Mouse (Mus musculus) heart, adult 8-10 months (tissue): ENCODE measurements around the gene Slc12a9. TPM values are rescaled to one million over a fixed set of nuclear protein-coding genes. Genes with fewer than 3 reads are reported as not detected.

ENCODE experiments used
- DNase-seq: peaks from one replicate; pipeline ENCODE4 v3.0.0; 2022; ENCODE audit warnings: low spot score
- total RNA-seq, 4 experiments: library from RNA; stranded (reverse); gene quantifications; 2 replicates each; pipeline ENCODE4 v1.2.4; 2022

Slc12a9 gene
- total RNA-seq, 4 experiments from 2014 or later: 1.3 to 2.1 (median 2.0) TPM

DNA sequence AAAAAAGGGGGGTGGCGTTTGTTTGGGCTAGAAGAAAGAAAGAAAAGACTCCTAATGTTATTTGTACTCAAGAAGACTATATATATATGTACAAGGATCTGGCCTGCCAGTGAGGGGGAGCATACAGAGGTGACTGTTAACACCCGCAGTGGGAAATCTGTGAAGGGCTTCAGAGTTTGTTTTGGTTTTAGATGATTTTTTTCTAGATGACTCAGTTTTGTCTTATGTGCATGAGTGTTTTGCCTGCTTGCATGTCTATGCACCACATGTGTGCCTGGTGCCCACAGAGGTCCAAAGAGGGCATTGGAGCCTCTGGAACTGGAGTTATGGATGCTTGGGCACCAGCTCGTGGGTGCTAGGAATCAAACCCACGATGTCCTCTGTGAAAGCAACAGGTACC is 13.6 kb upstream of the Slc12a9 start:
- no peak for DNase-seq

DNA sequence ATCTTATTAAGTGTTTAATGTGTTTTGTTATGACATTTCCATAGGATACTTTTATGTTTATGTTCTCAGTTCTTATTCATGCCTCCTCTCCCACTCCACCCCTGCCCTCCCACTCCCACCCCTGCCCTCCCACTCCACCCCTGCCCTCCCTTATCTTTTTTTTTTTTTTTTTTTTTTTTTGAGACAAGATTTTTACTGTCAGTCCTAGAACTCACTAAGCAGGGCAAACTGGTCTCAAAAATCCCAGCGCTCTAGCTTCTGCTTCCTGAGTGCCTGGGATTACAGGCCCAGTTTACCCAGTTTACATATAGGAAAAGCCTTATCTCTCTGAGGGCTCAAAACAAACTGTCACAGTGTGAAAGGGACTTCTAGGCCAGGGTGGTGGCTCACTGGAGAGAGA is 13.0 kb upstream of the Slc12a9 start:
- no peak for DNase-seq

DNA sequence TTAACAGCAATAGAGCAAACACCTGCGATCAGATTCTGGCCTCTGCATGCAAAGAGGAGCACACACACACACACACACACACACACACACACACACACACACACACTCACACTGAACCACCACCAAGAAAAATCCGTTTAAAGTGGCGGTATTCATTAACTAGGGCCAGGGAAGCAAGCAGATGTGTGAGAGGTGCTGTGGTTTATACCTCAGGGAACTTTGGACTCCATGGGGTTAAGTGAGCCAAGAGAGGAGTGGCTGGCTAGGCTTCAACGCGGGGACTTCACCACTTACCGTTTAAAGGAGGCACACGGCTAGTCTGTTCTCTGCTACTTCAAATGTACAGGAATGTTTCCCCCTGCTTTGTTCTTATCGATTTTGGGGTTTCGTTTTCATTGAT is 12.4 kb upstream of the Slc12a9 start:
- no peak for DNase-seq

DNA sequence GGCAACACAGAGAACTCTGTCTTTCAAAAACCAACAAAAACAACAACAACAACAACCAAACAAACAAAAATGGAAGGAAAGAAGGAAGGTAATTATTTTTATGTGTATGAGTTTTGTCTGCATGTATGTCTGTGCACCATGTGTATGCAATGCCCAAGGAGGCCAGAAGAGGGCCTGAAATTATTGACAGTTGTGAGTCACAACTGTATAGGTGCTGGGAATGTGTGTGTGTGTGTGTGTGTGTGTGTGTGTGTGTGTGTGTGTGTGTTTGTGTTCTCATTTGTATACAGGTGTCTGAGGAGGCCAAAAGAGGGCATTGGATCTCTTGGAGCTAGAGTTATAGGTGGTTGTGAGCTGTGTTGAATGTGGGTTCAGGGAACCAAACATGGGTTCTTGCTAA is 10.5 kb upstream of the Slc12a9 start:
- no peak for DNase-seq

DNA sequence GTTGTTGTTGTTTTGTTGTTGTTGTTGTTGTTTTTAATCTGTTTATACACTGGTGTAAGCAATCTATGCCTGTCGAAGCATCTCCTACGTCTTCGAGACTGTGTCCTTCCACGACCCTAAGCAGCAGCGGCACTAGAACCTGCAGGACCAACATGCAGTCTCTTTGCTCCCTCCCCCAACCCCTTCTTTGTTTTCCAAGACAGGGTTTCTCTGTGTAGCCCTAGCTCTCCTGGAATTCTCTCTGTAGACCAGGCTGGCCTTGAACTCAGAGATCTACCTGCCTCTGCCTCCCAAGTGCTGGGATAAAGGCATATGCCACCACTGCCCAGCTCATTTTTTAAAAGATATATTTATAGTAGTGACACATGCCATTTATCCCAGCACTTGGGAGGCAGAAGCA is 10.0 kb upstream of the Slc12a9 start:
- DNase-seq: no peak

DNA sequence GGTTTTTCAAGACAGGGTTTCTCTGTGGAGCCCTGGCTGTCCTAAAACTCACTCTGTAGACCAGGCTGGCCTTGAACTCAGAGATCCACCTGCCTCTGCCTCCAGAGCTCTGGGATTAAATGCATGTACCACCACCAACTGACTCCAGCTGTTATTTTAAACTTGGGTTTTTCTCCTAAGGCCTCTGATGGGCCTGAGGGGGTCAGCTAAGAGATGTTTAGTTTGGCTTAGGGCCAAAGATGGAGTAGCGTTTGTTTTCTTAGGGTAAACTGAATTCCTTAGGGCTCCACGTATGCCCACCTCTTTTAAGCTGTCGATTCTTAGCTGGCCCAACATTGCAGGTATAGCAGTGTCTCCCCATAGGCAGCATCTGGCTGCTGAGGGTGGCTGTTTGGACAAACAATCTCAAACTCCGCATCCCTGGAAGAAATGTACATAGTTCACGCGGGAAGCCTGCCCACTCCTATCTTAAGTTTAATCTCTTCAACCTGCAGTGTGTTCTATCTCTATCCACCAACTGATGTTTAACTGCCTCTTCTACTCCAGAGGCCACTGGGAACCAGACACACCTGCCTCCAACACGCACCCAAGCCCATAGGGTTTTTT is 9.1 kb upstream of the Slc12a9 start:
- DNase-seq: no peak

DNA sequence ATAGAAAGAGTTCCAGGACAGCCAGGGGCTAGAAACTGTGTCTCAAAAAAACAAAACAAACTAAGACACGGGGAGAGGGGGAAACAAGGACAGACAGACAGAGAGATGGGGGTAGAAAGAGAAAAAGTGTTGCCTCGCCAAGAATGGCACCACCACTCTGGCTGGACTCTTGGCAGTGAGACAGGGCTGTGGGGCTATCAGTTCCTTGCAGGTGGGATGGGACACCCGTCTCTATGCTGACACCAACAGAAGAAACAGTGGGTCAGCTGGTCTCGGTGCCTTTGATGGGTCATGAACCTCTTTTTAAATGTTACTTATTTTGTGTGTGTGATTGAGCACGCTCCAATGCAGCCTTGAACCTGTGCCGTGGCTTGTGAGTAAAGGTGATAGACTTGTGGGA is 6.8 kb upstream of the Slc12a9 start:
- no peak for DNase-seq

DNA sequence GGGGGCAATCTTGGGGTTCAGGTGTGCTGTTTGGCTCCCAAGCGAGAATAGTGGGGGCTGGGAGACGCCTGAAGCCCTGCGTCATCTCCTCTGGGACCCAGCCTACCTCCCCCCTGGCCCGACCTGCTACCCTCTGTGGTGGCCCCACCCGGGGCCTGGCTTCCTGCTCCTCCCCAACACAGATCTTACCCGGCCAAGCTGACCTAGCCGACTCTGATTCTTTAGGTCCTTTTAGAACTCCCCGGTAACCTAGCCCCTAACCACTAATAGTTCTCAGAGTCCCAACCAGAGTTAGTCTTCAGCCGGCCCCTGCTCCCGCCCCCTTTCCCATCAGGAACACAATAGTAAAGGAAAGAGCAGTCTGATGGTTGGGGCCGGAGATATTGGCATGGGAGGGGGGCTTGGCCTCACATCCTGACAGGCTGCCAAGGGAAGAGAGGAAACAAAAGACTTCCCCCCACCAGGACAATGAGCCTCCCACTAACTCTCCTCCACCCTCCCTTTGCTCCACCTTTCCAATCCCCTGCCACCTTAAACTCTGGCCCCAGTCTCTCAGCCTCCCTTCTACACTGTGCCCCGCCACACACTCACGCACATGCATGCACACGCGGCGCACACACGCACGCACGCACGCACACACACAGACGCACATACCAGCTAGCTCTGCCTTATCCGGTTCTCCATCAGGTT is 6.0 kb upstream of the Slc12a9 start:
- DNase-seq: peak; percentile 78

DNA sequence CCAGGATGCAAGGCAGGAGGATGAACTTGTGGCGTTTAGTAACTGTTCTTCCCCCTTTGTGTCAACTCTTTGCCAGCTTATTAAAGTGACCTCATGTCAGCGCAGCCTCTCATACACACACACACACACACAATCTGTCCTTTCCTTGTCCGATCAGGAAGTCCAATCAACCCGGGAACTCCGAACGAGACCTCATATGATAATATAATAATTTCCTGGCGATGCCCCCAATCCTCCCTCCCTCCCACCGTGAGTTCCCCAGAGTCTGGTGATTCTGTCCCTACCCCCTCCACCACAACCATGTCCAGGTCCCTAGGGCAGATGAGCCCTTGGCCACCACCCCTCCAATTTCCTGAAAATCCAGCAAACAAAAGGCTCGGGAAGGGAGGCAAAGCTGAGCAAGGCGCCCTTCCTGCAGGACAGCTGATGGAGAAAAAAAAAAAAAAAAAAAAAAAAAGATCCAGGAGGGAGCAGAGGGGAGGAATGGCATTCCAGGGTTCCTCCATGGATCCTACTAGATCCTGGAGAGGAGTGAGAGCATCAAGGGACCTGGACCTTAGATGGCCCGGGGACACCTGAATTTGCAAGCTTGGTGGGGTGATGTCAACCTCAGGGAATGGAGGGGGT is 5.4 kb upstream of the Slc12a9 start:
- DNase-seq: peak; percentile 83

DNA sequence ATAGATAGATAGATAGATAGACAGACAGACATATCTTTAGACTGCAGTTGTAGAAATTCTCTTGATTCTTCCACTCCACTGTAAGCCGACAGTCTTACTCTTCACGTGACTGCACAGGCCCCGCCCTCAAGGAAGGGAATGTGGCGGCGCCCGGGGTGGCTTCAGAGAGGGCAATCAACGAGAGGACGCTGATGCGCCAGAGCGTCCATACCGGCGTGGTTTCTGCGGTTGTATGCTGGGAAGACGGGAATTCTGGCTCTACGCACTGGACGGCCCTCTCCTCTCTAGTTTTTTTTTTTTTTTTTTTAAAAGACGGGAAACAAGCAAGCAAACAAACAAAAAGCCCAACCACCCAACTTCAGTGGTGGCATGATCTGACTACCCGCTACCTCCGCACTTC is 4.9 kb upstream of the Slc12a9 start:
- peak; percentile 90 for DNase-seq

DNA sequence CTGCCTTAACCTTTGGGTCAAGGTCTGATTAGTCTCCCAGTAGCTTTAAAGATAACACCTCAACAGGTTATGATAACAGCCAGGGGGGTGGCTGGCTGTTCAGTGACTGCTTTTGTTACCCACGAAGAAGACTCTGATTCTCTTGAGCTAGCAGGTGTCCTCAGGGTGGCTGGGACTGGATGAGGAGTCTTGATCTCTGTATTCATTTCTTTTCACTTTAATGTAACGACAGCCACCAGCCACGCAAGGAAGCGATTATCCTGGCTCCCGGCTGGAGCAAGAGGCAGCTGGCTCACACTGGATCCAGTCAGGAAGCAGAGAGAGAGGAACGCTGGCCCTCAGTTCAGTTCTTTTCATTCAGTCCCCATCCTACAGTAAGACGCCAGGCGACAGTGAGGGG is 3.8 kb upstream of the Slc12a9 start:
- DNase-seq: no peak

DNA sequence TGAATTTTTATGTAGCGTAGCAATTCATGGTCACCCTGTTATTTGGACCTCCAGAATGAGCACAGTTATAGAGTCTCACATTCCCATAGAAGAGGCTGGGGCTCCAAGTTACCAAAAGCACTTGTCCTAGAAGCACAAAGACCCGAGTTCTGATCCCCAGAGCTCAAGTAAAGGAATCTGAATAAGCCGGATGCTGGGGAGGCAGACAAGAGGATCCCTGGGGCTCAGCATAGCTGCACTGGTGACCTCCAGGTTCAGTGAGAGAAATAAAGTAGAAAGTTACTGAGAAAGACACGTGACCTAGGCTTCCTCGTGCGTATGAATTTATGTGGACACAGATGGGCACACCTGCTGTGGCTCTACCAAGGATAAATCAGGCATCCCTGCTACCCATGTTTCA is 1.7 kb upstream of the Slc12a9 start:
- DNase-seq: no peak

DNA sequence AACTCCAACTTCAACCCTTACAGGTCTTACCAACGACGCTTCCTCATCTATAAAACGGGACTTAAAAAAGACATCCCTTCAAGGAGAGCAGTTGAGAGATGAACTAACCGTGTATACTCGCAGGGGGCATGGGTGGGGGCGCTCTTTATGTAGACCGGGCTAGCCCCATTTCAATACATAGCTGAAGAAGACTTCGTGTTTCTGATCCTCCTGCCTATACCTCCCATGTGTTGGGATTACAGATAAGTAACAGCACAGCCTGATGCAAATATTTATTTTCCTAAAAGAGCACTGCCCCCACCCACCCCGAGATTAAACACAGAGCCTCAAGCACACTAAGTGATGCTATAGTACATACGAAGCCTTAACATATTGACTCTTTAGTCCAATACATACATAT is 920 bp upstream of the Slc12a9 start:
- DNase-seq: no peak

DNA sequence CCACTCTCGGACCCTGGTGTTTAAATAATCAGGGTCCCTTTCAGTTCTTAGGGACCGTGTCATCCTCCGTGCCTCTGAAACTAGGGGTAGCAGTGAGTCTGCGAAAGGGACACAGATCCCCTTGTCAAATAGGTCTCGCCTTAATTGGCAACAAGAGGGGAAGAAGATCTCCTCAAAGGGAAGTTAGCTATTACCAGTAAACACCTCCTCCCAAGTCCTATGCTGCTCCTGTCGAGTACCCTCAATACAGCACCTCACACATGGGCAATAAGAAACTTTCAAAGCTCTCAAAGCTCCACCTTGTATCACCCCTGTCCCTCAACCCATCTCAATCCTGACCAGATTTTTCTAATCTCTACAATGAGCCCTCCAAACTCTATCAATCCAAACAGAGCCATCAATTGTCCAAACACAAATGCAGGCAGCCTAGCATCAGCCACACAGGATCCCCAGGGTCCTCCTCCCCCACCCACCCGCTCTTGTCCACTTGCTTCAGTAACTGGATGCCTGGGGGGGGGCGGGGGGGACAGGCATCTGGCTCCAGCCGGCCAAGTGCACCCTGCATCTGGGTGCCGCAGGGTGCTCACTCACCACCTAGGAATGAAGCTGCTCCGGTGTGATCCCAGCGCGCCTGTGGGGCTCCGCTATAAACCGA is 413 bp downstream of the Slc12a9 start:
- no peak for DNase-seq

DNA sequence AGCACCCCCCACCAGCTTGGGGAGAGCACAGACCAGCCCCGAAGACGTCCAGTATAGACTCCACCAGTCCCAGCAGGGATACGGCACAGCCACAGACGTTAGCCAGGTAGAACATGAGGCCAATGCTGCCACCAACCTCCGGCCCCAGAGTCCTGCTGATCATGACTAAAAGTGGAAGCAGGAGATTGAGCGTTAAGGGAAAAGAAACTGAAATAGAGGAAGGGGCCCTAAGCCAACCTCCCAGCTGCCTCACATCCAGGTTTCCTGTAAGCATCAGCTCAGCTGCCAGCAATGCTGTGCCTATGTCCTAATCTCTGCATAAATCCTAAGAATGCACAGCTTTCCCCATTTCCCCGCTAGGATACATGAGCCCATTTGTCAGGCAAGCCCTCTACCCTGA is 2.5 kb downstream of the Slc12a9 start:
- DNase-seq: no peak

DNA sequence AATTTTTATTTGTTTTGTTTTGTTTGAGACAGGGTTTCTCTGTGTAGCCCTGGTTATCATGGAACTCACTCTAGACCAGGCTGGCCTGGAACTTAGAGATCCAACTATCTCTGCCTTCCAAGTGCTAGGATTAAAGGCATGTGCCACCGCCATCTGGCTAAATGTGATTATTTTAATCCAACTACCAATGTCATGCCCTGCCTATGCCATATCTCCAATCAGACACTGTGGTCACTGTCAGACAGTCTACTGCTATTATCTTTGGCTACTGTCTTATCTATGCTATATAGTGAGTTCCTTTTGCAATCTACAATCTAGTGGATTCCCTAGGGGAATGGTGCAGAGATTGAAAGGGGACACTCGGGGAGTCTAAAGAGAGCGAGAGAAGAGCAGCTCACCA is 12.4 kb downstream of the Slc12a9 start:
- DNase-seq: no peak

DNA sequence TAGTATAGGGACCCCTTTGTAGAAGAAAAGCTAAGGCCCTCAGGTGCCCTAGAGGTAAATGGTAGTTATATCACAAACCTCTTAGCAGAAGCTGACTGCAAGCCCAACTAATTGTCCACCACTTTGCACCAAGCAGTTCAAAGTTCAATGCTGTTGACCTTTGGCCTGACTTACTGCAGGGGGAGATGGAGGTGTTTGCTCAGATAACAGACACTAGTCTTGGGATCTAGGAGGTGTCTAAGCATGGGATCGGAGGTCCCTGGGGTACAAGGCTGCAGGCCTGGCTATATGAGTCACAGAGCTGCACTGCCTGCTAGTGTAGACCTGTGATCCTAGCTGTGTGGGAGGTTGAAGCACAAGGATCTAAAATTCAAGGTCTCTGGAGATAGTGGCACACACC is 14.8 kb downstream of the Slc12a9 start:
- DNase-seq: no peak

DNA sequence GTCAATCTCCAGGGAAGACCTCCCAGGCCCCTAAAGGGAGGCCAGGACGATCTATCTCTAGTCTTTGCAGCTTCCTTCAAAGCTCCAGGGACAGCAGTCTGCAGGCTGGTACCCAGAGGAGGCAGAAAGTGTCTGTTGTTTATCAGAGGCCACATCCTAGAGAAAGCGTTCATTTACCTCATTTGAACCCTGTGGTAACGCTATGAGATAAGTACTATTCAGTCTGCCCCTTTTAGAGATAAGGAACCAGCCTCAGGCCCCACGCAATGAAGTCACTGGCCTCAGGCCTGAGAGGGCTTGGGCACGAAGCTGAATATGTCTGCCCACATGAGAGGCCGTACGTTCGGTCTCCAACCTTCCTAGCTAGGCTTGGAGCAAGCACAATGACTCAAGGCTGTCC is 16.0 kb downstream of the Slc12a9 start:
- no peak for DNase-seq

DNA sequence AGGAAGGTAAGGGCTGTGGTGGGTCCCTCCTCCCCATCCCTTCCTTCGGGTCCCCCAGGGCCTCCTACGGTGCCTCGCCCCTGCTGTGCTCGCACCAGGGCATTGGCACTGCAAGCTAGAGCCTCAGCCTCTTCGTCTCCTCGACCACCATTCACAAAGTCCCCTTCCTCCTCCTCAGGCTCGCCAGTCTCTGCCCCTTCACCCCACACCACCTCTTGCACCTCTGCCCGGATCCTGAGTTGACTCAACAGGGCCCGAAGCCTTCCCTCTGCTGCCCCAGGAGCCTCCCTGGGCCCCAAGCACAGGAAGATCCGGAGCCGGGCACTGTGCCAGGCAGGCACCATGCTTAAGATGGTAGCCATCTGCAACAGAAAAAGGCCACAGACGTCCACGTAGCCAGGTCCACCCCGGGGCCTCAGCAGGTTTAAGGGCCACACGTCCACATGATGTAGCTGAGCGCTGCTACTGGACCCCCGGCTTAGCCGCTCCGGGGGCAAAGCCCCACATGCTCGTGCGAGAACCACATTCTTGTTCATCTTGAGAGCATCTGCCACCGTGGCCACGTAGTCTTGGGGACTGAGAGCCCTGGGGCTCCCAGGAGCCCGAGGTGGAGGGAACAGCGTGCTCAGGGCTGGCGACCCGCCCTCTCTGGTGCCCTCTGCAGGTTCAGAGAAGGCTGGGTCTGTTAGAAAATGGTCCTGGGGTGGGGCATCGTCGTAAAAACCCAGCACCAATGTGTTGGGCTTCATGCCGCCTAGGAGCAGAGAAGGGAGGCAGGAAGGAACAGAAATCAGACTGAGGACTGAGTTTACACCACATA is 18.1 kb downstream of the Slc12a9 start:
- DNase-seq: no peak

DNA sequence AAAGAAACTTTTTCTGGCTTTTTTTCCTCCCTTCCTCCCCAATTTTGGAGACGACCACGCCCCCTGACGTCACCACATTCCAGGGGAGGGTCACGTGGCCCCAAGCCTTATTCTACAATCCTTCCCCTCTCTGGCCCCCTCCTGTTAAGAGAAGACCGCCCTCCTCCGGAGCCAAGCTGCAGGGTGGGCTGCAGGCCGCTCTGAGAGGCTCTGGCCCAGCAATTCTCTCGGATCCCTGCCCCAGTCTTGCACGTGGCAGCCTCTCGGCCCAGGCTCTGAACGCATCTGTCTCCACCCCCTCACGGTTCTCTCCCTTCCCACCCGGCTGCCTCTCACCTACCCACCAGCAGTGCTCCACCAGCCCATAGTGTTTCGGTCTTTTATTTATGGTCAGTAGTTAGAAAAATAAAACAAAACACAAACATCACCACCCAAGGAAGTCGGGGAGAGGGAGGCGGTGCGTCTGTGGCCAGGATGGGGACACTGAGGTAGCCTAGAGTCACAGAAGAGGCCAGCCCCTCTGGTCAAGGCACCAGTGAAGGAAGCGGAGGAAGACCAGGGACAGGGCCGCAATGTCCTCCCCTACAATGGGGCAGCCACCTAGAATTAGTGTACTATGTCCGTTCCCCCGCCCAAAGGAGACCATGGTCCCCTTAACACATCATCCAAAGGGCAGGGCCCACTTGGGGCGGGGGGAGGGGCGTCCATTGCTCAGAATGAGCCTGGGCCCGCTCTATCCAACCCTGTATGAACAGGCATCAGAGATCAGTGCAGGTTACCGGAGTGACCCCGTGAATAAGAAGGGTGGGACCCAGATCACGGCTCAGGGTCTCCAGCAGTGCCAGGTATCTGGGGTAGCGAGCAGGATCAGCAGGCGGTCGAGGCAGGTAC is 19.0 kb downstream of the Slc12a9 start, which contains the start of gene Trip6:
Gene Trip6, minus strand, starts transcription at position 212 of the 891 bp plus-strand sequence.
- peak; percentile 90 for DNase-seq
